Mouse (Mus musculus): ENCODE measurements around the gene Pdia2.
"Not testable (repeated sequence)": the region's sequence is repeated elsewhere in the genome, so short reads cannot be mapped to it uniquely, and the experiment has no call there.

Pdia2 gene

GRCm38 (mm10) chr17:26201998-26202397 lies 3.1 kb upstream of the Pdia2 start:
- DNase-seq (ENCODE audit: inconsistent age in 2 of 2, low spot score in 1 of 2): peak; percentile 67 to 83

GRCm38 (mm10) chr17:26200831-26201705 lies 2.2 kb upstream of the Pdia2 start:
- DNase-seq (ENCODE audit: inconsistent age in 2 of 2, low spot score in 1 of 2): peak; percentile 50 to 76

- DNase-seq (ENCODE audit: inconsistent age in 2 of 2, low spot score in 1 of 2): no peak
Observed at GRCm38 (mm10) chr17:26192481-26193190, 6.3 kb downstream of the Pdia2 start.

GRCm38 (mm10) chr17:26191486-26191885 lies 7.4 kb downstream of the Pdia2 start:
- not testable (repeated sequence) for DNase-seq (ENCODE audit: inconsistent age in 2 of 2, low spot score in 1 of 2)

- peak in 1 of 2 experiments; percentile 39 for DNase-seq (ENCODE audit: inconsistent age in 2 of 2, low spot score in 1 of 2)
Observed at GRCm38 (mm10) chr17:26188091-26188805, 10.6 kb downstream of the Pdia2 start.

GRCm38 (mm10) chr17:26187592-26187991 lies 11.3 kb downstream of the Pdia2 start:
- peak in 1 of 2 experiments; percentile 27 for DNase-seq (ENCODE audit: inconsistent age in 2 of 2, low spot score in 1 of 2)

- no peak for DNase-seq (ENCODE audit: inconsistent age in 2 of 2, low spot score in 1 of 2)
Observed at GRCm38 (mm10) chr17:26181179-26181578, 17.7 kb downstream of the Pdia2 start.

GRCm38 (mm10) chr17:26178611-26179010 lies 20.3 kb downstream of the Pdia2 start:
- DNase-seq (ENCODE audit: inconsistent age in 2 of 2, low spot score in 1 of 2): no peak

- not testable (repeated sequence) for DNase-seq (ENCODE audit: inconsistent age in 2 of 2, low spot score in 1 of 2)
Observed at GRCm38 (mm10) chr17:26175248-26175647, 23.6 kb downstream of the Pdia2 start.

GRCm38 (mm10) chr17:26168039-26168438 lies 30.8 kb downstream of the Pdia2 start:
- DNase-seq (ENCODE audit: inconsistent age in 2 of 2, low spot score in 1 of 2): peak in 1 of 2 experiments; percentile 60

GRCm38 (mm10) chr17:26162736-26163135 lies 36.2 kb downstream of the Pdia2 start:
- no peak for DNase-seq (ENCODE audit: inconsistent age in 2 of 2, low spot score in 1 of 2)

- no peak for DNase-seq (ENCODE audit: inconsistent age in 2 of 2, low spot score in 1 of 2)
Observed at GRCm38 (mm10) chr17:26151886-26152630, 46.8 kb downstream of the Pdia2 start.

GRCm38 (mm10) chr17:26149056-26149455 lies 49.8 kb downstream of the Pdia2 start:
- no peak for DNase-seq (ENCODE audit: inconsistent age in 2 of 2, low spot score in 1 of 2)

Data from adrenal gland, adult (tissue).